Mouse (Mus musculus) embryo, embryonic 10.5 days (tissue): ENCODE measurements around the gene Gm17019.
"Not testable (repeated sequence)": the region's sequence is repeated elsewhere in the genome, so short reads cannot be mapped to it uniquely, and the experiment has no call there.

Experiments used
- DNase-seq: peaks from one replicate; pipeline ENCODE4 v3.0.0-alpha.2; 2015; ENCODE audit warnings: low spot score

Gm17019 gene

GRCm38 (mm10) chr5:14996670-14997249, 36.0 kb downstream of the Gm17019 start:
- DNase-seq: not testable (repeated sequence)

GRCm38 (mm10) chr5:14994124-14994523, 38.7 kb downstream of the Gm17019 start:
- DNase-seq: not testable (repeated sequence)

- DNase-seq: not testable (repeated sequence)
These were observed 42.2 kb downstream of the Gm17019 start for GRCm38 (mm10) chr5:14990375-14991158.

- DNase-seq: not testable (repeated sequence)
These were observed 46.0 kb downstream of the Gm17019 start for GRCm38 (mm10) chr5:14986649-14987387.
